Mouse (Mus musculus): ENCODE data around the gene Il5. TPM values are rescaled to one million over a fixed set of nuclear protein-coding genes. Genes with fewer than 3 reads are reported as not detected.

The Il5 gene
- polyA plus RNA-seq, 1 experiment from 2014 or later, result not detected

DNA sequence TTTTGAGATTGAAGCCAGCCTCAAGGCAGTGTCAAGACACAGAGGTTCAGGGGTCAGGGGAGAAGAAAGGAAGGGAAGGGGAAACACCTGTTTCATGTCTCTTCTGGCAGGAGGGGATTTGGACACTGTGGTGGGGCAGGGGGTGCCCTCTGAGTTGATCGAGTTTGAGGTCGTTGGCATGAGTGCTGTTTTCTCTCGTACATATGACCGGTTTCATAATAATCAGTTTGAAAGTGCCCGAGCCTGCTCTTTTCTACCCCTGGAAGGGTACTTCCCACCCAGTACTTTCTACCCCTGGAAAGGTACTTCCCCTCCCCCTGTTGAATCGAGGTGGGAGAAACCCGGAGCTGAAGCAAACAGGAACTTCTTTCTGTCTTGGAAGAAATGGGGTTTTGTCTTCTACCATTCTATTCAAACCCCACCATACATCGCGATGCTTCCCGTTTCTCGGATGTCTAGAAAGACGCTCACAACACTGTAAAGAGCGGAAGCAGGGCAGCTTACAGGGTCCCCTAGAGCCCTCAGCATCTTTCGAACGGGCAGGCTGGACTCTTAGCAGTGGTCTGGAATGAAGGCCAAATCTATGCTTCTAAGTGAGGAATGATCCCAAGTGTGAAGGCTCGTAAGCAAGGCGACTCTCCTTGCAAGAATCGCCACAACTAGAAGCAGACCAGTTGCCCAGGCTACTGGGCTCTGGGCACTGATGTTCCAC, 14.5 kb downstream of the Il5 start:
- Histone ChIP-seq H3K4me1 (ENCODE audit: control insufficient read depth, insufficient read depth, low read length) (no peaks in the 10 kb centered on the region), H3K4me2 (ENCODE audit: low read depth, low read length) (no peak overlapping the region)

DNA sequence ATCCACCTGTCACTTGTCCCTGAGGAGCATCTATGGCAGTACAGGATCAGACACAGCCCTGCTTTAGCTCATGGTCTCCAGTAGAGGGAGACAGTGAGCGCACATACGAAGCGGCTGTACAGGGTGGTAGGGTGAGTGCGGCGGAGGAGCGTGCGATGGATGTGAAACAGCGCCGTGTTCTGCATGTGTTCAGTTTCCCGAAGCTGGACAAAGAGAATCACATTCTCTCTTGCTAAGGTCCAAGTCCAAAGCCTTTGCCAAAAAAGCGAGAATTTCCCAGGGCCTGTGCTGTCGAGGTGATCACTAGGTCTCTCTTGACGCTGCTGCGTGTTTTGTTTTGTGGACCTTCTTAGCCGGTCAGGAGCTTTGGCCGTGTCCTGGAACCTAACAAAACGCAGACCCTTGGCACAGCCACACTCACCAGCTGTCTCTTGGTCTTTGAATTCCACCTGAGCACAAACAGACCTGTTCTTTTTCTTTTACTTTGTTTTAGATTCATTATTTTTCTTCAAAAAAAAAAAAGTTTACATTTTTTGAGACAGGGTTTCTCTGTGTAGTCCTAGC, 15.2 kb downstream of the Il5 start:
- no peaks in the 10 kb centered on the region for H3K27me3 ChIP-seq (ENCODE audit: control insufficient read depth, insufficient read depth, low read length)
- peak; percentile 77 for ATAC-seq (replicated peaks; ENCODE audit: extremely low read depth, insufficient read depth, low FRiP score)
- H3K36me3 ChIP-seq (ENCODE audit: control insufficient read depth, insufficient read depth), result no peaks in the 10 kb centered on the region
- no peak overlapping the region for H3K9ac ChIP-seq (ENCODE audit: low read length)
- H3K27ac ChIP-seq (ENCODE audit: low read length), result no peak overlapping the region
- H3K4me2 ChIP-seq (ENCODE audit: low read depth, low read length), result peak overlapping the region; percentile 58
- H3K4me3 ChIP-seq (ENCODE audit: low read length), result peak overlapping the region; percentile 23
- H3K9me3 ChIP-seq (replicated peaks; ENCODE audit: control insufficient read depth, low read length), result no peaks in the 10 kb centered on the region
- 26% methylated on average over 17 of the region's 17 CpGs for WGBS
- H3K4me1 ChIP-seq (ENCODE audit: control insufficient read depth, insufficient read depth, low read length), result no peaks in the 10 kb centered on the region

More for the DNA sequence above, 14.5 kb downstream of the Il5 start:
- Histone ChIP-seq H3K36me3 (ENCODE audit: control insufficient read depth, insufficient read depth) (no peaks in the 10 kb centered on the region), H3K27me3 (ENCODE audit: control insufficient read depth, insufficient read depth, low read length) (no peaks in the 10 kb centered on the region), H3K4me3 (ENCODE audit: low read length) (no peak overlapping the region), H3K27ac (ENCODE audit: low read length) (no peak overlapping the region), H3K9me3 (replicated peaks; ENCODE audit: control insufficient read depth, low read length) (no peaks in the 10 kb centered on the region), H3K9ac (ENCODE audit: low read length) (no peak overlapping the region)
- no peak for ATAC-seq (replicated peaks; ENCODE audit: extremely low read depth, insufficient read depth, low FRiP score)
- WGBS, result 67% methylated on average over 18 of the region's 18 CpGs

DNA sequence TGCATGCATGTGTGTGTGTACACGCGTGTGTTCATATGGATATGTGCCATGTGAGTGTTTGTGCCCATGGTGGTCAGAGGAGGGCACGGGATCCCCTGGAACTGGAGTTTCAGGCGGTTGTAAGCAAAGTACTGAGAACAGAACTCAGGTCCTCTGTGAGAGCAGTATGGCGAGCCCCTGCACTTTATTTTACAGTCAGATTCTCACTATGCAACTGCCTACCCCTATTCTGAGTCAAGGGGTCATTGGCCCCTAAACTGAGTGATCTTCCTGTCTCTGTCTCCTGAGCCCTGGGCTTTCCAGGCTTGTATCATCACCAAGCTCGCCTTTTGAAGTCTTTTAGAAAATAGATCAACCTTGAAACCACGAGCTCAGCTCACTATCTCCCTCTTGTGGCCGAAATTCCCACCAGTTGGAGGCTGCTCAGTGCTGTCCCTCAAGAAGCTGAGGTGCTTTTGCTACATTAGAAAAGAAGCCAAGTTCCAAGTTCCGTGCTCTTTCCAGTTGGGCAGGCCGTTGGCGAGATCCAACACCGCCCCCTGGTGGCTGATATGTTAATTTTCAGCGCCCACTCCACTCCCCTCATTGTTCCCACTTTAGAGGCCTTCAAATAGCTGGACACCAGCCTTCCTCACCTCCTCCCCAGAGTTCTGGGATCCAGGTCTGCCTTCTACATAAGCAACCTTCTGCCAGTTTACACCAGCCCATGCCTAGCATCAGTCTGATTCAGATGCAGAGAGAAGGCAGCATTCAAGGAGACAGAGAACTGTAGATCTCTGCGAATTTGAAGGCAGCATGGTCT, 16.4 kb downstream of the Il5 start:
- no peak overlapping the region for H3K27ac ChIP-seq (ENCODE audit: low read length)
- H3K9ac ChIP-seq (ENCODE audit: low read length), result no peak overlapping the region
- 44% methylated on average over 14 of the region's 14 CpGs for WGBS
- no peak overlapping the region for H3K4me3 ChIP-seq (ENCODE audit: low read length)
- peak; percentile 69 for ATAC-seq (replicated peaks; ENCODE audit: extremely low read depth, insufficient read depth, low FRiP score)
- H3K27me3 ChIP-seq (ENCODE audit: control insufficient read depth, insufficient read depth, low read length), result no peaks in the 10 kb centered on the region
- H3K36me3 ChIP-seq (ENCODE audit: control insufficient read depth, insufficient read depth), result no peaks in the 10 kb centered on the region
- H3K9me3 ChIP-seq (replicated peaks; ENCODE audit: control insufficient read depth, low read length), result no peaks in the 10 kb centered on the region
- no peak overlapping the region for H3K4me2 ChIP-seq (ENCODE audit: low read depth, low read length)
- no peaks in the 10 kb centered on the region for H3K4me1 ChIP-seq (ENCODE audit: control insufficient read depth, insufficient read depth, low read length)

DNA sequence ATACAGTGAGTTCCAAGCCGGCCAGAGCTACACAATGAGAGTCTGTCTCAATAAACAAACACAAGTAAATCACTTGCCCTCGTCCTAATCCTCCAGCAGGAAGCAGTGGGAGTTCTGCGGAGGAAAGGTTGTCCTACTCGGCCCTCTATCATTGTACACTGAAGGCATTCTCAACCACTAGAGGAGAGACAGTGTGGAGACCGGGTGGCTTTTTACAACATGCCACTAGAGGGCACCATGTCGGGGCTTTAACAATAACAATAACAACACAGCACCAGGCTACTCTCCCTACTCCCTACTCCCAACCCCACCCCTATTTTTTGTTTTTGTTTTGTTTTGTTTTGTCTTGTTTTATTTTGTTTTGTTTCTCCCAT, 17.0 kb downstream of the Il5 start:
- Histone ChIP-seq H3K27ac (ENCODE audit: low read length) (no peak overlapping the region), H3K4me2 (ENCODE audit: low read depth, low read length) (no peak overlapping the region), H3K27me3 (ENCODE audit: control insufficient read depth, insufficient read depth, low read length) (no peaks in the 10 kb centered on the region), H3K4me1 (ENCODE audit: control insufficient read depth, insufficient read depth, low read length) (no peaks in the 10 kb centered on the region), H3K36me3 (ENCODE audit: control insufficient read depth, insufficient read depth) (no peaks in the 10 kb centered on the region), H3K9me3 (replicated peaks; ENCODE audit: control insufficient read depth, low read length) (no peaks in the 10 kb centered on the region), H3K9ac (ENCODE audit: low read length) (no peak overlapping the region), H3K4me3 (ENCODE audit: low read length) (no peak overlapping the region)
- WGBS, result 33% methylated on average over 6 of the region's 6 CpGs
- ATAC-seq (replicated peaks; ENCODE audit: extremely low read depth, insufficient read depth, low FRiP score), result peak; percentile 55; the same call in 1 of the 2 replicates

DNA sequence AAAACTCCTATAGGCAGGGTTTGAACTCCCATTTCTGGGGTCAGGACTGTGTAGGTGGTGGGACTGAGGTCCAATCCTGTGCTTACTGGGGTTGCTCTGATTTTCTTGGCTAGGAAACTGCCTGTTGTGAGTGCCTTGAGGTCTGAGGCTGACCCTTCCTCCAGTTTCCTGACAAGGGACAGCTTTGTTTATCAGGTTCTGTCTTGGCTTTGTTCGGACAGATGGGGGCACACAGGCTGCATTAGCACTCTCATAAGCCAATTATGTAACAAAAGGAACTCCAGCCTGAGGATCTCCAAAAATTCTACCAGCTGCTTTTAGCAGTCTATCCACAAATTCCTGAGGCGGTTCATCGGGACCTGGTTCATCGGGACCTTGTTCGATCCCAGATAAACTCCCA, 21.8 kb downstream of the Il5 start:
- no peak for ATAC-seq (replicated peaks; ENCODE audit: extremely low read depth, insufficient read depth, low FRiP score)
- no peak overlapping the region for H3K27ac ChIP-seq (ENCODE audit: low read length)

DNA sequence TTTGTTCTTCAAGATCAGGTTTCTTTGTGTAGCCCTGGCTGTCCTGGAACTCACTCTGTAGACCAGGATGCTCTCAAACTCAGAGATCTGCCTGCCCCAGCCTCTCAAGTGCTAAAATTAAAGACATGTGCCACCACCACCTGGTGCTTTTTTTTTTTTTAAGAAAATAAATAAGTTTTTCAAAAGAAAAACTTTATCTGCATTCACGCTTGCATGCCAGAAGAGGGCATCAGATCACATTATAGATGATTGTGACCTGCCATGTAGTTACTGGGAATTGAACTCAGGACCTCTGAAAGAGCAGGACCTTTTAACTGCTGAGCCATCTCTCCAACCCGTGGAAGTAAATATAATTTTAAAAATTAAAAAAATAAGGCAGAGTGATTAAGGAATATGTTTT, 24.7 kb downstream of the Il5 start:
- Histone ChIP-seq H3K4me3 (ENCODE audit: low read length) (no peak overlapping the region), H3K9me3 (replicated peaks; ENCODE audit: control insufficient read depth, low read length) (no peaks in the 10 kb centered on the region), H3K9ac (ENCODE audit: low read length) (no peak overlapping the region), H3K27me3 (ENCODE audit: control insufficient read depth, insufficient read depth, low read length) (no peaks in the 10 kb centered on the region), H3K4me1 (ENCODE audit: control insufficient read depth, insufficient read depth, low read length) (no peaks in the 10 kb centered on the region), H3K27ac (ENCODE audit: low read length) (no peak overlapping the region), H3K36me3 (ENCODE audit: control insufficient read depth, insufficient read depth) (no peaks in the 10 kb centered on the region), H3K4me2 (ENCODE audit: low read depth, low read length) (no peak overlapping the region)
- ATAC-seq (replicated peaks; ENCODE audit: extremely low read depth, insufficient read depth, low FRiP score), result no peak
- 82% methylated on average over 2 of the region's 2 CpGs for WGBS

More for the DNA sequence above, 21.8 kb downstream of the Il5 start:
- Histone ChIP-seq H3K9ac (ENCODE audit: low read length) (no peak overlapping the region), H3K4me2 (ENCODE audit: low read depth, low read length) (no peak overlapping the region), H3K27me3 (ENCODE audit: control insufficient read depth, insufficient read depth, low read length) (no peaks in the 10 kb centered on the region), H3K4me1 (ENCODE audit: control insufficient read depth, insufficient read depth, low read length) (no peaks in the 10 kb centered on the region), H3K4me3 (ENCODE audit: low read length) (no peak overlapping the region), H3K36me3 (ENCODE audit: control insufficient read depth, insufficient read depth) (no peaks in the 10 kb centered on the region), H3K9me3 (replicated peaks; ENCODE audit: control insufficient read depth, low read length) (no peaks in the 10 kb centered on the region)
- 22% methylated on average over 5 of the region's 5 CpGs for WGBS

DNA sequence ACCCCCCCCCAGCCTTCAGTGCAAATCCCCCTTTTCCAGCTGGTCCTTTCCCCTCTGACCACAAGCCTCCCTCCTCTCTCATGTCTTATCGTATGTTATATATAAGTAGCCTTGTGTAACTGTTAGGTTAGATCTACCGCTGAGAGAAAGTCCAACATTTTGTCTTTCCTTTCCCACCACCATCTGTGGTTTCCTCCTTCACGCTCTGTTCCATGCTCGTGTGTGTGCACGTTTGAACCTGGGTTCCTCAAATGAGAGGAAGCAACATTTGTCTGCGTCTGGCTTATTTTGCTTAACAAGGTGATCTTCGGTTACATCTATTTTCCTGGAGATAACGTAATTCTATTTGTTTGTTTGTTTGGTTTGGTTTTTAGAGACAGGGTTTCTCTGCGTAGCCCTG, 27.4 kb downstream of the Il5 start:
- Histone ChIP-seq H3K4me2 (ENCODE audit: low read depth, low read length) (no peak overlapping the region), H3K9ac (ENCODE audit: low read length) (no peak overlapping the region), H3K9me3 (replicated peaks; ENCODE audit: control insufficient read depth, low read length) (peaks cover 1% of the 10 kb centered on the region; the same call in 1 of the 2 replicates), H3K4me3 (ENCODE audit: low read length) (no peak overlapping the region), H3K27ac (ENCODE audit: low read length) (no peak overlapping the region), H3K36me3 (ENCODE audit: control insufficient read depth, insufficient read depth) (no peaks in the 10 kb centered on the region), H3K27me3 (ENCODE audit: control insufficient read depth, insufficient read depth, low read length) (no peaks in the 10 kb centered on the region), H3K4me1 (ENCODE audit: control insufficient read depth, insufficient read depth, low read length) (no peaks in the 10 kb centered on the region)
- 81% methylated on average over 9 of the region's 9 CpGs for WGBS
- ATAC-seq (replicated peaks; ENCODE audit: extremely low read depth, insufficient read depth, low FRiP score), result no peak

DNA sequence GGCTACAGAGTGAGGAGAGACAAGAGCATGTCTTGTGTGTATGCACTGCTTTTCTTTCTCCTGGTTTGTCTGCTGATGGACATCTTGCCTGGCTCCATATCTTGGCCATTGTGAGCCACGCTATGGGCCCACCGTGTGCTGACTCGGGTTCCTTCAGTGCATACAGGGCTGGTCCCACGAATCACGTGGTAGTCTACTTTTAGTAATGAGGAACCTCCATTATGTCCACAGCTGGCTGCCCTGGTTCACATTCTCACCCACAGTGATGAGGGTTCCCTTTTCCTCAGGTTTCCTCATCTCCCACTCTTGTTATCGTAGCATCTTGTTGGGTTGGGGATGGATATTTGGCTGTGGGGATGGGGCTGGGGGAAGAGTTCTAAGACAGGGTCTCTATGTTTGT, 28.0 kb downstream of the Il5 start:
- no peak overlapping the region for H3K4me3 ChIP-seq (ENCODE audit: low read length)
- H3K4me1 ChIP-seq (ENCODE audit: control insufficient read depth, insufficient read depth, low read length), result no peaks in the 10 kb centered on the region
- H3K9ac ChIP-seq (ENCODE audit: low read length), result no peak overlapping the region
- H3K9me3 ChIP-seq (replicated peaks; ENCODE audit: control insufficient read depth, low read length), result peaks cover 4% of the 10 kb centered on the region; the same call in 1 of the 2 replicates
- no peaks in the 10 kb centered on the region for H3K27me3 ChIP-seq (ENCODE audit: control insufficient read depth, insufficient read depth, low read length)
- WGBS, result 79% methylated on average over 6 of the region's 6 CpGs
- H3K36me3 ChIP-seq (ENCODE audit: control insufficient read depth, insufficient read depth), result no peaks in the 10 kb centered on the region
- no peak overlapping the region for H3K27ac ChIP-seq (ENCODE audit: low read length)
- H3K4me2 ChIP-seq (ENCODE audit: low read depth, low read length), result no peak overlapping the region
- no peak for ATAC-seq (replicated peaks; ENCODE audit: extremely low read depth, insufficient read depth, low FRiP score)

DNA sequence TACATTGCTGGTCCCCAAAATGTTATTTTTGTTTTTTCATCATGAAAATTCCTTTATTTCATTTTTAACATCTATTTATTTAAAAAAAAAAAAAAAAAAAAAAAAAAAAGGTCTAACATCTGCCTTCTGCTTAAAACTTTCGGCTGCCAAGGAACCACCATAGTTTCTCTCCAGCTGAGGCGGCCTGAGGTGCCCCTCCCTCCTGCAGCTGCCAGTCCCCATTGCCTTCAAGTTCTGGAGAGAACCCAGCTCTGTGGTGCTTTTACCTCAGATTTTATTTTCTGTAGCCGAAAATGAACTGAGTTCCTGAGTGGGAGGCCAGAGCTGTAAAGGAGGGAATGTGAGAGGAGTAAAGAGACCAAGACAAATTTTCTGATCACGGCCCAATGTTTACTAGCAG, 28.7 kb downstream of the Il5 start:
- Histone ChIP-seq H3K36me3 (ENCODE audit: control insufficient read depth, insufficient read depth) (no peaks in the 10 kb centered on the region), H3K9ac (ENCODE audit: low read length) (no peak overlapping the region), H3K4me3 (ENCODE audit: low read length) (no peak overlapping the region), H3K27ac (ENCODE audit: low read length) (no peak overlapping the region), H3K4me2 (ENCODE audit: low read depth, low read length) (no peak overlapping the region), H3K9me3 (replicated peaks; ENCODE audit: control insufficient read depth, low read length) (peaks cover 4% of the 10 kb centered on the region; the same call in 1 of the 2 replicates), H3K27me3 (ENCODE audit: control insufficient read depth, insufficient read depth, low read length) (no peaks in the 10 kb centered on the region), H3K4me1 (ENCODE audit: control insufficient read depth, insufficient read depth, low read length) (no peaks in the 10 kb centered on the region)
- no peak for ATAC-seq (replicated peaks; ENCODE audit: extremely low read depth, insufficient read depth, low FRiP score)
- WGBS, result 78% methylated on average over 4 of the region's 4 CpGs

Data from heart, embryonic 16.5 days (tissue).